Mouse (Mus musculus) kidney, adult 18-20 months (tissue): ENCODE results near the gene Erich3.

ENCODE experiments used
- DNase-seq: peaks from one replicate; pipeline ENCODE4 v3.0.0; 2021

The Erich3 gene

DNA sequence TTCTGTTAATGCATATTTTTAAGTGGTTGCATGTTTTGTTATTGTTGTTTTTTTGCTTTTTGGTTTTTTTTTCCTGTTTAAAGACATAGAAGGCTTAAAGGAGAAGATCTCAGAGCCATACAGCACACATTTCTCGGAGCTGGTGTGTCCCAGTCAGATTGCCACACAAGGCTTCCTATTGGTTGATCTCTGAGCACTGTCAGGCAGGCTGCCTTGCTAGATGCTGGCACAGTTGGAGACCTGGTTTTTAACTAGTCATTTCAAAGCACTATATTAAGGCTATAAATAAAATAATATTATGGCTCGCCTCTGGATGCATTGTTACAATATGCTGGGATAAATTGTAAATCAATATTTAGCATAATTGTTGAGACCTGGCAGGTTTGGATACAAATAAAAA lies 18.9 kb downstream of the Erich3 start:
- DNase-seq, result no peak

DNA sequence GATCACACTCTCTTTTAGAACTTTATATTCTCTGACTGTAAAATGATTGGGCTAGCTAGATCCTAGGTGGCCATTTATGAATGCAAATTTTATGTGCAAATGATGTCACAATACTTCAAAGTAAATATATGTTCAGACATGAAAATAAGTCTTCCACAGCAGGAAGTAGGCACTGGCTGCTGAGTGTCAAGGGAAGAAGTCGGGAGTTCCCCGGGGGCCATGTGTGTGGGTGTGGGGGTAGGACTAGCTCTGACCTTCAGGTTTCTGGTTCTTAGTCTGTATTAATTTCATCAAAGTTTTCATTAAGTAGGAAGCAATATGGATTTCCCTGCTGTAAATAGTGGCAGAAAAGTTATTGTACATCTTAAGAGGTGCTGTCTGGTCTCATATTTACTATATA lies 20.0 kb downstream of the Erich3 start:
- DNase-seq, result no peak

DNA sequence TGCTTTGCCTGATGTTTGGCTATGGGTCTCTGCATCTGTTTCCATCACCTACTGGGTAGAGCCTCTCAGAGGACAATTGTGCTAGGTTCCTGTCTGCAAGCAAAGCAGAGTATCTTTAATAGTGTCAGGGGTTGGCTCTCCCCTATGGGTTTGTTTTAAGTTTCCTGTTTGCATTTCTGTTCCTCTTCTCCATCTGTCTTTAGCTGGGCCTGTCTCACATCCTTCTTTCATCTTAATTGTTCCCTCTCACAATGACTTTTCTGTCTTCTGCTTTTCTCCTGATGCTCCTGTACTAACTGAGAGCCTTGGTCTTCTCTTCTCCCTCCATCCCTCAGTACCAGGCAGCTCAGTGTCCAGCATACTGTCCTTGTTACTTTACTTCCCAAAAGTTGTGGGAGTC lies 26.6 kb downstream of the Erich3 start:
- no peak for DNase-seq

DNA sequence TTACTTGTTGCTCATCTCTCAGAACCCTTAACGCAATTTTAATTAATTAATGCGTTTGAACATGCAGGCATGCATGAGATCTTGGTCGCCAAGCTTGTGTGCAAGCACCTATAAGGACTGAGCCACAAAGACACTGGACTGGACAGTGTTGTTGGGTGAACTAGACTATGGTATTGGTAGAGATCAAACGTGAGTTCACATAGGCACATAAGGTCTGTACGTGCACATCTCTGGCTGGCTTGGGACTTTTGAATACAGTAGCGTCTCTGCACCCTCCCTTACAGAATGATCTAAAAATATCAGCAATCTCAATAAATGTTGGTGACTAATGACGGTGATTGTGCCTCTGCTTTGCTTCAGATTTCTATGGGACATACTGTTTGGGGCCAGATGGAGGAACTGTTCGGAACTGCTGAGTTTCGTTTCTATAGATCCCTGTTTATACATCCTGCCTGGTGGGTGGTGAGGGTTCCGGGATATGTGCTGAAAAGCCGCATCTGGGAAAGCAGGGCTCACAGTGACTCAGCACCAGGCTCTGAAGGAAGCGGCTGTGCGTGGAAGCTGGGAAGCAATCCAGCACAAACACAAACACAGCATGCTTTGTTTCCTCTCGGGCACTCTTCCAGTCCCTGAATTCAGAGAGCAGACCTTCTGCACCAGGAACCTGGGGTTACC lies 28.4 kb downstream of the Erich3 start:
- DNase-seq, result peak; percentile 61

DNA sequence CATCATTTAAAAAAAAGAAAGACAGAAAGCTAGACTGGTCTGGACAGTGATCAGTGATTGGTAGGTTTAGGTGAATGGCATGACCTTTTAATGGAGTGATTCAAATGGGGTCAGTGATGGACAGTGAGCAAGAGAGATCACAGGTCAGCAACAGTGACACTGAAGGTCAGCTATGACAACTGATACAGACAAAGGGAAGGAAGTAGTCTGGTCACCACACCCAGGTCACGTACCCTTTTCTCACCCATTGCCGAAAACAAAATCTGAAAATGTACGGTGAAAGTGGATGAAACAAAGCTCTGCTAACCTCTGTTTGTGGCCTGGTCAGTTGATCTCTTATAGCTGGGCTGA lies 28.9 kb downstream of the Erich3 start:
- no peak for DNase-seq

DNA sequence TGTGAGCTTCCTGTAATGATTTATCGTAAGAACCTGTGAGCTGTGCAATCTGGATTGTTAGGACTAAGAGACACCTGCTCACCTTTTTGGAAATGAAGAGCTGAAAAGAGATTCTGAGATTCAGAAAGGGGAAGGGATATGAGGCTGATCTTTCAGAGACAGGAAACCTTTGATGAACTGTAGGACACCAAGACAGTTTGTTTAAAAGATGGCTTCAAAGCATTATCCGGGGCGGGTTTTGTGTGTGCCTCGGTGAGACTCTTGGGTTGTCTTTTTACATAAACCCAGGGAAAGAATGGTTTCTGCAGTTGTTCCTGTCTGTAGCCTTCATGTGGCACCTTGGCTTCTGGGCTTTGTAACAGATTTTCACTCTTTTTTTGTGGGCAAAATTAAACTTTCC lies 30.2 kb downstream of the Erich3 start:
- DNase-seq, result no peak

DNA sequence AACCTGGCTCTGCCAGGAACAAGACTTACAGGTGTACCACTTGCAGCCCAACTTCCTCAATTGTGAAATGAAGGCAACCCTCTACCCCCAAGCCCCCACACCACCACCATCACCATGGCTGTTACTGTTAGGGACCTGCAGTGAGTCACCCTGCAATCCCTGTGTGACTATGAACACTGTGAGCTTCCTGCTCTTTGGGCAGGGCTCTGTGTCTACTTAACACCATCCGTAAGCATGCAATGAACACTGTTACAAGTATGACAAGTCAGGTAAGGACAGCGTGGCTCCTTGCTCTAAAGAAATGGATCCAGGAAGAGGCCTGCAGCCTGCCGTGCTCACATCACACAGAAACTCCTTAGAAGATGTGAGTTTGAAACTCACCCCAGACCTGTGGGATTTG lies 33.0 kb downstream of the Erich3 start:
- DNase-seq, result no peak

DNA sequence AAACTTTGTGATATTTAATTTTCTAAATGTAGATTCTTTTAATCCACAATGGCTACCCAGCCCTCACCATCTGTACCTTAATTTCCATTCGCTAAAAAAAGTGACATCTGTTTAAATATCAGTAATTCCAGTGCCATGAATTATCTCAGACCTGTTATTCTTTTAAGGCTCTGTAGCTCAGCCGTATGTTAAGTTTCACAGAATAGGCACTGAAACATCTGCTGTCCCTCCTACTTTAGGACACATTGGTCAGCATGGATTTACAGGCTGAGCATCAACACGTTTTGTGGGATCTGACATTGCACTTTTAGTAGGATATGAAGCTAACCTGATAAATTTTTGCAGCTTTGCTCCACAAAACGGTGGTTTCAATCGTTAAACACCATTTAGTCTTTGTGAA lies 35.2 kb downstream of the Erich3 start:
- no peak for DNase-seq

DNA sequence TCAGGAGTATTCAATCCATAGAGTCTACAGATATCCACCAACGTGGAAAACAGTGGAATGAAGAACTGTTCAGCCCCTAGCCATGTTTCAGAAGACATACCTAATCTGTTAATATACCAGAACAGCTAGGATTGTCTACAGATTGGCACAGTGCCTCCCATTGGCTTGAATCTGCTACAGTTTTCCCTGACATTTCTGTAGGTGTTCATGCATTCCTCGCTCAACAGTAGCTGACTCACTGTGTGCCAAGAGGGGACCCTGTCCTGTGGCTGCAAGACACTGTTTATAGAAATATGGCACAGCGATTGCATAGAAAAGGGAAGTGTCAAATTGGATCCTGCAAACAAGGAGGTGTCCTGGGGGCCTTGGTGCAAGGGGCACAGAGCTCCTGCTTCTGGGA lies 36.6 kb downstream of the Erich3 start:
- no peak for DNase-seq

DNA sequence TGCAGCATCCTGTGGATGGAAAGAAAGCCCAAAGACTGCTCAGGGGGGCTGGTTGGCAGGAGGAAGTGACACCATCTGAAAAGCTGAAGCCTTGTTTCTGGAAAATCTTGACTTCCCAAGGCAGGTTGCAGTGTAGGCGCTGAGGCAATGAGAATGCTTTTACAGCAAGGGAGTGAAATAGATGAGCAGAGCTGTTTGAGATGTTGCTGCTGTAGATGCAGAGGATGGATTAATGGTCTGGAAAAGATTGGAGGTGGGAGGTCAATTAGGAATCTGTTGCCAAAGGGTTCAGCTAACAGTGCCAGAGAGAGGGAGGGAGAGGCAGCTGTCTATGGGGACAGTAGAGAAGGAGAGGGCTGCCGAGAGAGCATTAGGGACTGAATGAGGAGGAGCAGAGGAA lies 37.1 kb downstream of the Erich3 start:
- DNase-seq, result no peak

DNA sequence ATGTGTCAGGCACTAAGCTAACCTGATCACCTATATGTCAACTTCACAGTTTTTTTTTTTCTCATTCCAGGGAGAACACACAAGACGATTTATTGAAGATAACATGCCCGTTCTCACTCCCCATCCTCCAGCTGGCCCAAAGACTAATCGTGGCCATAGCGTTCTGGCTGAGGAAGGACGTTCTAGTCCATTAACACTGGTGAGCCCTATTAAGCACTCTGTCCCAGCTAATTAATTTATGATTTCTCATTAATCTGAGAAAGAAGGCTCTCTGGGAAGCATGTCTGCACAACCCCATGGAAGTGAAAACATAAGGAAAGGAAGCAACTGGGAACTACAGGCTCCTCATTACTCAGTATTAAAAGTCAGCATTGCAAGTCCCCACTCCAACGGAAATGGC lies 41.1 kb downstream of the Erich3 start:
- DNase-seq, result no peak

DNA sequence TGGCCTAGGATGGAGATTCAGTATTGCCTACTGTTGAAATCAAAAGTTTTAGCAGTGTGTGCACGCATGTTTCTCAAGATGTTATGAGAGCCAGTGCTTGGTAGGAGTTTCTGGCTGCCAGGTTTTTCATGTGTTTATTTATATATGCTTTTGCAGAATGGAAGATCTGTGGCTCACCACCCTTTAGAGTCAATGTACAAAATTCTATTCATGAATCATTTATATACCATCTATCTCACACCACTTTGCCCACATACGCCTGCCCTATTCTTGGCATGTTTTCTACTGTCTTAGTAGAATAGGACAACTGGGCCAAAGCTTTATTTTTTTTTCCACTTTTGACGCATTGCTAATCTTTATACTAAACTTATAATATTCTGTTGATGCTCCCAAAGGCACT lies 44.5 kb downstream of the Erich3 start:
- DNase-seq, result no peak

DNA sequence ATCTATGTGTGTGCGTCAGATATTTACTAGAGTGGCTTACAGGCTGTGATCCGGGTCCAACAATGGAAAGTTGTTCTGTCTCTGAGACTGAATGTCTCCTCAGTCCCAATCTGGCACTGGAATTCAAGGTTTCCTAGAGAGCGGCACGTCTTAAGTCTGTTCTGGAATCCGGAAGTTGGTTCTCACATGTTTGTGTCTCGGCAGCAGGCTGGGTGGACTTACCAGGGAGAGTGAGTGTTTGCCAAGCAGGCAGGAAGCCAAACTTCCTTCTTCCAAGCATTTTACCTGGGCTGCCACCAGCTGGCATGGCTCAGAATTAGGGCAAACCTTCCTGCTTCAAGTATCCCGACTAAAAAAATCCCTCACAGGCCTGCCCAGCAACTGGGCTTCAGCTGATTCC lies 59.5 kb downstream of the Erich3 start:
- peak; percentile 65 for DNase-seq

DNA sequence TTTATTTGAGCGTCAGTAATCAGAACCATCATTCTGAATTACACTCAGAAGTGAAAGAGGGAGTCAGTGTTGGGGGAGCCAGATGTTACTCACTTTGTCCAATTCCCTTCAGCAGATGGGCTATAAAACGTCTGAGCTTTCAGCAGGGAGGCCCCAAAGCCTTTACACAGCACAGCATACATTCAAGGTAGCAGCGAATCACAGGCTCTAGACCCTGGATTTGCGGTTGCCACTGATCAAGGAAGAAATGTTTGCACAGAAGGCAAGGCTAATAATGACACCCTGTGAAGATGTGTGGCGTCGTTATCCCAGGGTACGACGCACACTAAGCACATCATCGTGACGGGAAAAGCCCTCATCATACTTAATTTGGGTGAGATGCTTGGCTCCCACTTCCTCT lies 67.8 kb downstream of the Erich3 start:
- no peak for DNase-seq

DNA sequence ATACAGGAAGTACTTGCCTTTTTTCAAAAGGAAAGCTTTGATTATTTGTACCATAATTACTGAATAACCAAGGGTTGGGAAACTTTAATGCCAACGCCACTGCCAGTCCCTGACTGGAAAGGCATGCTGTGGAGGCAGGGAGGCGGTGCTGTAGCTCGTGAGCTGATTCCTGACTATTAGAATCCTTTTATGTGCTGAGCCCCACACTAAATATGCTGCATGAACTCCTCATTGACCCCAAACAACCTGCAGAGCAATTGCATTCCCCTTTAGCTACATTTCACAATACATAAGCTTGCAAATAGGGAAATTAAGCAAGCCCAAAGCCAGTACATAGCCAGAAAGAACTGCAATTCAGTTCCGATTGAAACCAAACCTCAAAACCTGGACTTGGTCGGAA lies 77.8 kb downstream of the Erich3 start:
- DNase-seq, result no peak

DNA sequence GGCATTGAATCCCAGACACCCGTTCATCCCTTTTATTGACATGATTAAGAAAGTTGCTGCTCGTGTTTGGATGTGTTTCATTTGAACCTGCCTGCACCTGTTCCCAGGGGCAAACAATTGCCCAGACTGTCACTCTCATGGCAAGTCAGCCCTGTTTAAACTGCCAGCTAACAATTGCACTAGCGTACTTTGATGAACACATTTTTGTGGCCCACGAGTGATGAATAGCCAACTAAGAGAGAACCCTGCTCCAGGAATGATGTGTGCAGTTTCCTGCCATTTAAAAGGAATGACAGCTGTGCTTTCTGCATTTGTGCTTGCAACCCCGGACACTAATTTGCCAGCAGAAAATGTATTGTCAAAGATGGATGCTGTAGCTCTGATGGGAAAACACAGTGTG lies 79.3 kb downstream of the Erich3 start:
- no peak for DNase-seq

DNA sequence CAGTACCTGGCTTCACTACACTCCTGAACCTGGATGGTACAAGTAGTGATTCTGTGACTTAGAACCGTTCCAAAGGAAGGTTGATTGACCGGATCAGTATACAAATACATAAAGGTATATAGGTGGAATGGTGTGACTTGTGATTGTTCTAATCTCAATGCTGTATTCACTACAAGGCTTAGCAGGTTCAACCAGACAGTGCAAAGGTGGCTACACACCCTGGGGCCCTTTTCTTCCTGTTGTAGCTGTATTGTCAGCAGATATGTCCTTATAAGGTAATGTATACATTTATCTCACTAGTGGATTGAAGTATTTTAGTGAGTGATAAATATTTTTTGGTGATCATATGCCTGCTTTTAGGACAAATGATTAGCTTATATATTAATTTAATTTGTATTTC lies 80.7 kb downstream of the Erich3 start:
- DNase-seq, result no peak

DNA sequence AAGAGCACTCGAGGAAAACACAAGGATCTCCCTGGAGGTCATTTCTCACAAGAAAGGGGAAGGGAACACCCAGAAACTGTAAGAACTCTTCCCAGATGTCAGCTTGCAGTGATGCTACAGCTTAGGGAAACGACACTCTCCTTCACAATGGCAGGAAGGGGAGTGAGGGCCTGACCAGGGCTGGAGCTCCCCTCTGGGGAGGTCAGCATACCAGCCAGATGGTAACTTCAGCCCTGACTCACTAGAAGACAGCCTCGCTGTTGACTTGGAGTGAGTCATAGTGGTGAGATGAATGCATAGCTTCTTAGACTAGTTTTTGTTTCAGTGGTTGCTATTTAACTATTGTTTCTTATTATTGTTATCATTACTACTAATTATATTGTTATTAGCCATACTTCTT lies 90.8 kb downstream of the Erich3 start:
- no peak for DNase-seq

DNA sequence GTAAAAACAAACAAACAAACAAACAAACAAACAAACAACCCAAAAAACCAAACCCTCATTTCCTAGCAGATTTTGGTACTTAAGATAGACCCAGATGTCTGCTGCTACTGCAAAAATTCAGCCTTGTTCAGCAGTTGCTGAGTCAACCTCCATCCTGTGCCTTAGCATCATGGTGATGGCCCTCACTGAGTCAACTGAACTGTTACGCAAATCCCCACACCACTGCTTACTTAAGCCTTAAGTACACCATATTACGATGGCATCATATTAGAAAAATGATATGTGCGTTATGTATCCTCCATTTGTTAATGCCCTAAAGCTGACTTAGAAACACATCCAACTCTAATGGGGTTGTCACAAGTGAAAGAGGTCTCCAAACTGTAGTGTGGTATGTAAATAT lies 91.6 kb downstream of the Erich3 start:
- DNase-seq, result no peak

DNA sequence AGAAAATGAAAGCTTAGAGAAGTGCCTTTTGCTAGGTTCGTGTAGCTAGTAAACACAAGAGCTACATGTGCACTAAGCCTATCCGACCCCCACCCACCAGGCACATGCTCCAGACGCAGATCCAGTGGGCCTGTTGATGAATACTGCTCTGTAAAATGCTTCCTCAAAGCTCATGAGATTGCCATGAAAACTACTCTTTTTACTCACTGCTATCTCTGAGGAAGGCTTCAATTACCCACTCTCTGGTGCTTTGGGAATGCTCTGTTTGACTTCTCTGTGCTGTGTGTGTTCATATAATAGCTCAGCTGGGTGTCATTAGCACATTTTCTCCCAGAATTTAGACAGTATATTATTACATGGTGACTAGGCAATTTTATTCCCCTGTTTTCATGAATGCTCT lies 94.4 kb downstream of the Erich3 start:
- DNase-seq, result no peak

DNA sequence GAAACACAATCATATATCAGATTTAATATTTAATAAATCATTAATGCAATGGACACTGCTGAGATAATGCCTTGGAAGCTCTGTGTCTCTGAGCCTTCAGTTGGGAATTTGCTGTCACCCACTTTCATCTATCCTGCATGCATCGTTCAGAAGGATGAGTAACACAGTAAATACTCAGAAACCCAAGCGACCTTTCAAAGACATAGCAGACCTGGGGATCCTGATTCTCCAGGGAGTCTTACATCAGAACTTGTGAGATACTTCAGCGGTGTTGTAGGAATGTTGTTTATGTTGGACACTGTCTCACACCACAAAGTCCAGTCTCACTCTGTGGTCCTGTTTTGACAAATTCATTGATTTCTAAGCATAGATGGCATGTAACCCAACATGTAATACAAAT lies 97.4 kb downstream of the Erich3 start:
- DNase-seq, result no peak

DNA sequence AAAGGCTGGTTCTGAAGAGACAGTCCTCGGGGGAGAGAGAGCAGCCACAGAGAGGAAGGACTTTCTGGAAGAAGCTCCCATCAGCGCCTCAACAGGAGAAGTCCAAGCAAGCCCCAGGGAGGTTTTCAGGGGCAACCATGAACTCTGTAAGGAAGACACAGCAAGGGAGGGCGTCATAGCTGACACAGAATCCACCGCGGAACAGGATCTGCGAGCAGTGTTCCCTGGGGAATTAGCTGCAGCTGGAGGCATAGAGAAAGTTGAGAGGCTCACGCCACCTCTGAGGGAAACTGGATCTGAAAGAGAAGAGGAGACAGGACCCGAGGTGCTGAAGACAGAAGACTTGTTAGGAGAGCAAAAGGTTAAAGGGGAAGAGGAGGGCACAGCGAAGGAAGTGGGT lies 99.7 kb downstream of the Erich3 start:
- DNase-seq, result no peak

DNA sequence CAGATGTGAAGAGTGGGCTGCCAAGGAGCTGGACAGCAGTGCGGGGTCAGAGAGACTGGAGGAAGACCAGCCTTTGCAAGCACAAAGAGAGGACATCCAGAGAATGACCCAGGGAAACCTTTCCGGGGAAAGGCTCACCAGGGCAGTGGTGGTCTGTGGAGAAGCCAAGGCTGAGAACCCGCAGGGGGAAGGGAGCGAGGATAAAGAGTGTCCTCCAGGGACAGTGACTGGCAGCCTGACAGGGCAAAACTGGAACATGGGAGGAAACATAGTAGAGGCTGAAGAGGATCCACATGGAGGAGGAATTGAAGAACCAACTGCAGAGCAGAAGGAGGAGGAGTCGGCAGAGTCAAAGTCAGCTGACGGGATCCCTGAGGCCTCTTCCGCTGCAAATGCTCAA lies 100.5 kb downstream of the Erich3 start:
- DNase-seq, result no peak

DNA sequence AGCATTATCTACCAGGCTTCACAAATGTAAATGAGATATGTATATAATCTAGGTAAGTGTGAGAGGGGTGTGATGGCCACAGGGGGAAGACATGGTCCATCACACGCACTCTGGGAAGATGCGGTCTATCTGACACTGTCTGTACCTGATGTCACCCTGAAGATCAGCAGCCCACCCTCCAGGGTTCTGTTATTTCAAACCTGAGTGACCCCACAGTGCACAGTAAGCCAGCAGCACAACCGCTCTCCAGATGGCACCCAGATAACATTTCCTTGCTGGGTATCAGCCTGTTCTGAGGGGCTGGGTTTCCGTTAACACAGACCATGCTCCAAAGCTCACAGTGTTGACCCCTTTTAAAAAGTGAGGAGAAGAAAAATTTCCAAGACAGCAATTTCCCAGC lies 102.7 kb downstream of the Erich3 start:
- no peak for DNase-seq

DNA sequence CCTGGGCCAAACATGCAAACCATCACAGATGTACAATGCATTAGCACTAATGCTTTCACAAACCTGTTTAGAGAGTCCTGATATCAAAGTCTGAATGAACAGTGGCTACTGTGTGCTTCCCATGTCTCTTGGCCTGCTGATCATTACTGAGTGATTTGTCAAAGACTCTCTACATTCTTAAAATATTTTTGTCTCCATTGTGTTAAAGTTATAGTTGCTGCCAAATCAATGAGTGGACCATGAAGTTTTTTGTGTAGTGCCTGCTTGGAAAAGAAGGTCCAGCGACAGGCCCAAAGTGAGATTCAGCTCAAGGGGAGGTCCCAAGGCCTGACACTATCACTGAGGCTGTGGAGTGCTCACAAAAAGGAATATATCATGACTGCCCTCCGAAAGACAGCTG lies 108.0 kb downstream of the Erich3 start:
- no peak for DNase-seq
